Mouse (Mus musculus) spleen, adult 2 months (tissue): ENCODE measurements around the gene Nfib. TPM values are rescaled to one million over a fixed set of nuclear protein-coding genes. Genes with fewer than 3 reads are reported as not detected.

ENCODE experiments used
- DNase-seq, 2 experiments: peaks; one replicate each; pipeline versions ENCODE4 v3.0.0 to v3.0.0-alpha.2; 2012 to 2021; ENCODE audit warnings: low spot score in 2 of 2, low read depth in 1 of 2
- H3K27ac ChIP-seq: fragments of 200-500 bp; 2 replicates; pipeline ENCODE4 v1.5.1; 2012; ENCODE audit warnings: low read length, inconsistent platforms; ENCODE audit not compliant: insufficient read depth
- H3K27me3 ChIP-seq: fragments of 200-500 bp; 2 replicates; pipeline ENCODE4 v1.6.1; 2012; ENCODE audit warnings: mild to moderate bottlenecking, moderate library complexity, low read length, inconsistent platforms; ENCODE audit not compliant: control insufficient read depth, insufficient read depth
- H3K36me3 ChIP-seq: fragments of 200-500 bp; 2 replicates; pipeline ENCODE4 v1.6.1; 2012; ENCODE audit warnings: mild to moderate bottlenecking, low read length, inconsistent platforms; ENCODE audit not compliant: control insufficient read depth, insufficient read depth
- H3K4me1 ChIP-seq: fragments of 200-500 bp; 2 replicates; pipeline ENCODE4 v1.6.1; 2011; ENCODE audit warnings: inconsistent platforms; ENCODE audit not compliant: control insufficient read depth, insufficient read depth, insufficient read length
- H3K4me3 ChIP-seq: fragments of 200-500 bp; 2 replicates; pipeline ENCODE4 v1.5.1; 2011; ENCODE audit warnings: mild to moderate bottlenecking, inconsistent platforms; ENCODE audit not compliant: insufficient read depth, insufficient read length; ENCODE audit errors: extremely low read depth
- CTCF ChIP-seq: fragments of 200-500 bp; IDR thresholded peaks from 2 replicates; pipeline ENCODE4 v1.5.1; 2011; ENCODE audit warnings: mild to moderate bottlenecking, inconsistent platforms; ENCODE audit not compliant: insufficient read depth, insufficient read length, insufficient replicate concordance; ENCODE audit errors: extremely low read depth
- POLR2A ChIP-seq: fragments of 200-500 bp; IDR thresholded peaks from 2 replicates; pipeline ENCODE4 v1.6.1; 2011; ENCODE audit warnings: low read depth, low read length, inconsistent platforms
- WGBS: fragments of 180-500 bp; shearing (Covaris S2); methylation state at CpG from one replicate; pipeline ENCODE4 v1.1.7; 2018; 5-methylcytosine and 5-hydroxymethylcytosine counted together
- polyA plus RNA-seq: library from polyadenylated mRNA; depleted of rRNA; stranded (reverse); fragments of >200 nt; gene quantifications from 2 replicates; pipeline ENCODE4 v1.2.3, GENCODE M21; 2012

Gene Nfib
- polyA plus RNA-seq, 1 experiment, result 2.3 TPM

GRCm38 (mm10) chr4:82536435-82537278 is 168.9 kb downstream of the Nfib start:
- WGBS, result 17% methylated on average over 36 of the region's 36 CpGs
- H3K27me3 ChIP-seq, result no peaks in the 10 kb centered on the region
- TF ChIP-seq POLR2A (no peak), CTCF (no peak)
- H3K27ac ChIP-seq, result no peak overlapping the region
- DNase-seq, result no peak
- no peaks in the 10 kb centered on the region for H3K36me3 ChIP-seq
- H3K4me1 ChIP-seq, result no peaks in the 10 kb centered on the region
- H3K4me3 ChIP-seq, result no peak overlapping the region

GRCm38 (mm10) chr4:82535606-82536434 is 169.7 kb downstream of the Nfib start:
- H3K27me3 ChIP-seq, result no peaks in the 10 kb centered on the region
- DNase-seq, result no peak
- no peak overlapping the region for H3K27ac ChIP-seq
- WGBS, result 71% methylated on average over 6 of the region's 6 CpGs
- H3K4me1 ChIP-seq, result no peaks in the 10 kb centered on the region
- no peaks in the 10 kb centered on the region for H3K36me3 ChIP-seq
- TF ChIP-seq CTCF (no peak), POLR2A (no peak)
- H3K4me3 ChIP-seq, result no peak overlapping the region

DNA sequence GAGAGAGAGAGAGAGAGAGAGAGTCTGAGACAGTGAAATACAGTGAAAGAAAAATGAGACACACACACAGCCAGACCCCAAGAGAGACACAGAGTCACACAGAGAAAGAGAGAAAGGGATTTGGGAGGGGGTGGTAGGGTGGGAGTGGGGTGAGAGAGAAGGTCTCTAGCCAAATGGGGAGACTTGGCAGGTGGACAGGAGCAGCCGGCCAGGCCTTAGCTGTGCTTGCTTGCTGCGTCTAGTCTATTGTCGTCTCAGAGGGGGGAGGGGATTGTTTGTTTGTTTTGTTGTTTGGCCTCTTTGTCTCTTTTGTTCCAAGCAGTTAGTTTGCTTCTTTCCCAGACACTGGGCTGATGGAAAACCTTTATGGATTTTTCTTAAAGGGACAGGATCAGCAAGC is 172.3 kb downstream of the Nfib start:
- H3K36me3 ChIP-seq, result no peaks in the 10 kb centered on the region
- no peak overlapping the region for H3K27ac ChIP-seq
- no peaks in the 10 kb centered on the region for H3K27me3 ChIP-seq
- TF ChIP-seq CTCF (no peak), POLR2A (no peak)
- no peaks in the 10 kb centered on the region for H3K4me1 ChIP-seq
- 80% methylated on average over 3 of the region's 3 CpGs for WGBS
- no peak for DNase-seq
- H3K4me3 ChIP-seq, result no peak overlapping the region

GRCm38 (mm10) chr4:82532443-82533191 is 172.9 kb downstream of the Nfib start:
- 71% methylated on average over 11 of the region's 11 CpGs for WGBS
- Histone ChIP-seq H3K27me3 (no peaks in the 10 kb centered on the region), H3K36me3 (no peaks in the 10 kb centered on the region), H3K4me3 (no peak overlapping the region), H3K27ac (no peak overlapping the region), H3K4me1 (no peaks in the 10 kb centered on the region)
- no peak for DNase-seq
- no peak for TF ChIP-seq POLR2A
- no peak for TF ChIP-seq CTCF

DNA sequence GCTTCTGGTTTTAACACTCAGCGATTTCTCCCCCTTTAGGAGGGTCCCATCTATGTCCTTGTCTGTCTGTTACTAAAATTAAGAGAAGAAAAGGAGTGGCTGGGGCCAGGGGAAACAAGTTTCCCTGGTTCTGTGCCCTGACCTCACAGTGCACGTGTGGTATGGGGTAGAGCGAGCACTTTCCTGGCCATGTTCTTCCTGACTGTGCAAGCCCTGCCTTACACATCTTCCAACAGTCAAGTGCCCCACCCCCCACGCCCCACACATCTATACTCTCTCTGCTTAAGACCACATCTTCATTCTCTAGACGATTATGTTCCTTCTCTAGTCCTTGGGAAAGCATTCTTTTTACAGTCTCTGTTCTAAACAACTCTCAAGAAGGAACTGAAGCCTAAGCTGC is 173.6 kb downstream of the Nfib start:
- no peaks in the 10 kb centered on the region for H3K36me3 ChIP-seq
- 67% methylated on average over 5 of the region's 5 CpGs for WGBS
- no peak overlapping the region for H3K4me3 ChIP-seq
- no peaks in the 10 kb centered on the region for H3K4me1 ChIP-seq
- no peak for DNase-seq
- H3K27me3 ChIP-seq, result no peaks in the 10 kb centered on the region
- H3K27ac ChIP-seq, result no peak overlapping the region
- TF ChIP-seq CTCF, result no peak
- TF ChIP-seq POLR2A, result no peak

GRCm38 (mm10) chr4:82530875-82531353 is 174.6 kb downstream of the Nfib start:
- H3K27me3 ChIP-seq, result no peaks in the 10 kb centered on the region
- WGBS, result 68% methylated on average over 3 of the region's 3 CpGs
- no peak overlapping the region for H3K4me3 ChIP-seq
- no peaks in the 10 kb centered on the region for H3K36me3 ChIP-seq
- no peak overlapping the region for H3K27ac ChIP-seq
- DNase-seq, result no peak
- TF ChIP-seq CTCF, result no peak
- TF ChIP-seq POLR2A, result no peak
- H3K4me1 ChIP-seq, result no peaks in the 10 kb centered on the region
